Mouse (Mus musculus) thymus, postnatal 36 days (tissue): Measurements from ENCODE around the gene Slc22a15.
"Not testable (repeated sequence)": the region's sequence is repeated elsewhere in the genome, so short reads cannot be mapped to it uniquely, and the experiment has no call there.

Experiments used
- DNase-seq, 2 experiments: peaks; one replicate each; pipeline ENCODE4 v3.0.0; 2022; ENCODE audit warnings: mixed read lengths in 2 of 2

The Slc22a15 gene

GRCm38 (mm10) chr3:101861856-101862255 lies 62.4 kb downstream of the Slc22a15 start:
- DNase-seq: no peak

GRCm38 (mm10) chr3:101860151-101860550 lies 64.1 kb downstream of the Slc22a15 start:
- DNase-seq: no peak

- DNase-seq: no peak
These were observed 64.5 kb downstream of the Slc22a15 start for GRCm38 (mm10) chr3:101859740-101860139.

GRCm38 (mm10) chr3:101854075-101854474 lies 70.2 kb downstream of the Slc22a15 start:
- no peak for DNase-seq

GRCm38 (mm10) chr3:101851363-101851762 lies 72.9 kb downstream of the Slc22a15 start:
- no peak for DNase-seq

- no peak for DNase-seq
These were observed 75.4 kb downstream of the Slc22a15 start, which contains the start of gene Mab21l3 for GRCm38 (mm10) chr3:101848816-101849215. Gene Mab21l3, minus strand, starts transcription at chr3:101848959.

GRCm38 (mm10) chr3:101846096-101846495 lies 78.2 kb downstream of the Slc22a15 start:
- no peak for DNase-seq

- no peak for DNase-seq
These were observed 81.7 kb downstream of the Slc22a15 start for GRCm38 (mm10) chr3:101842372-101843094.

GRCm38 (mm10) chr3:101839327-101839726 lies 84.9 kb downstream of the Slc22a15 start:
- DNase-seq: no peak

GRCm38 (mm10) chr3:101836971-101837370 lies 87.3 kb downstream of the Slc22a15 start:
- no peak for DNase-seq

GRCm38 (mm10) chr3:101836532-101836931 lies 87.7 kb downstream of the Slc22a15 start:
- no peak for DNase-seq

- no peak for DNase-seq
These were observed 88.2 kb downstream of the Slc22a15 start for GRCm38 (mm10) chr3:101836045-101836444.

- DNase-seq: peak; percentile 57 to 79
These were observed 92.9 kb downstream of the Slc22a15 start for GRCm38 (mm10) chr3:101831189-101831858.

GRCm38 (mm10) chr3:101829881-101830616 lies 94.2 kb downstream of the Slc22a15 start:
- no peak for DNase-seq

- no peak for DNase-seq
These were observed 95.7 kb downstream of the Slc22a15 start for GRCm38 (mm10) chr3:101828595-101828994.

- DNase-seq: peak; percentile 35 to 54
These were observed 97.0 kb downstream of the Slc22a15 start for GRCm38 (mm10) chr3:101827220-101827715.

- DNase-seq: no peak
These were observed 99.9 kb downstream of the Slc22a15 start for GRCm38 (mm10) chr3:101824338-101824737.

GRCm38 (mm10) chr3:101822052-101822451 lies 102.2 kb downstream of the Slc22a15 start:
- DNase-seq: no peak

- not testable (repeated sequence) for DNase-seq
These were observed 103.5 kb downstream of the Slc22a15 start for GRCm38 (mm10) chr3:101820708-101821107.

GRCm38 (mm10) chr3:101816006-101816405 lies 108.2 kb downstream of the Slc22a15 start:
- no peak for DNase-seq

- no peak for DNase-seq
These were observed 109.5 kb downstream of the Slc22a15 start for GRCm38 (mm10) chr3:101814790-101815189.

- peak; percentile 73 for DNase-seq
These were observed 111.8 kb downstream of the Slc22a15 start for GRCm38 (mm10) chr3:101812341-101812962.

- no peak for DNase-seq
These were observed 112.3 kb downstream of the Slc22a15 start for GRCm38 (mm10) chr3:101811931-101812330.
